Mouse (Mus musculus) left cerebral cortex, adult 18-20 months (tissue): ENCODE data around the gene Rab6b. TPM values are rescaled to one million over a fixed set of nuclear protein-coding genes. Genes with fewer than 3 reads are reported as not detected.
A peak's percentile ranks its signal among the peaks of the same experiment; 100 is the strongest.

Source experiments
- DNase-seq, 2 experiments: peaks; one replicate each; pipeline ENCODE4 v3.0.0; 2021 to 2022; ENCODE audit warnings: low spot score in 2 of 2, mixed read lengths in 1 of 2
- long read RNA-seq, 2 experiments: library from polyadenylated mRNA; stranded (forward); transcript quantifications; one replicate each; pipeline ENCODE4 v2.0.0; 2021
- total RNA-seq, 2 experiments: library from RNA; stranded (reverse); gene quantifications; 2 replicates each; pipeline ENCODE4 v1.2.3; 2021

Gene Rab6b
- total RNA-seq: 100 to 1,000 TPM; 566 to 572 TPM
- long read RNA-seq, experiment 1, full-length matches to known transcripts: 39 of 260 reads
- long read RNA-seq, experiment 1, partial matches to known transcripts: 216 of 260 reads
- long read RNA-seq, experiment 1, other reads (novel, unspliced or antisense): 5 of 260 reads
- long read RNA-seq, experiment 2, full-length matches to known transcripts: 13 of 186 reads
- long read RNA-seq, experiment 2, partial matches to known transcripts: 171 of 186 reads
- long read RNA-seq, experiment 2, other reads (novel, unspliced or antisense): 2 of 186 reads

DNA sequence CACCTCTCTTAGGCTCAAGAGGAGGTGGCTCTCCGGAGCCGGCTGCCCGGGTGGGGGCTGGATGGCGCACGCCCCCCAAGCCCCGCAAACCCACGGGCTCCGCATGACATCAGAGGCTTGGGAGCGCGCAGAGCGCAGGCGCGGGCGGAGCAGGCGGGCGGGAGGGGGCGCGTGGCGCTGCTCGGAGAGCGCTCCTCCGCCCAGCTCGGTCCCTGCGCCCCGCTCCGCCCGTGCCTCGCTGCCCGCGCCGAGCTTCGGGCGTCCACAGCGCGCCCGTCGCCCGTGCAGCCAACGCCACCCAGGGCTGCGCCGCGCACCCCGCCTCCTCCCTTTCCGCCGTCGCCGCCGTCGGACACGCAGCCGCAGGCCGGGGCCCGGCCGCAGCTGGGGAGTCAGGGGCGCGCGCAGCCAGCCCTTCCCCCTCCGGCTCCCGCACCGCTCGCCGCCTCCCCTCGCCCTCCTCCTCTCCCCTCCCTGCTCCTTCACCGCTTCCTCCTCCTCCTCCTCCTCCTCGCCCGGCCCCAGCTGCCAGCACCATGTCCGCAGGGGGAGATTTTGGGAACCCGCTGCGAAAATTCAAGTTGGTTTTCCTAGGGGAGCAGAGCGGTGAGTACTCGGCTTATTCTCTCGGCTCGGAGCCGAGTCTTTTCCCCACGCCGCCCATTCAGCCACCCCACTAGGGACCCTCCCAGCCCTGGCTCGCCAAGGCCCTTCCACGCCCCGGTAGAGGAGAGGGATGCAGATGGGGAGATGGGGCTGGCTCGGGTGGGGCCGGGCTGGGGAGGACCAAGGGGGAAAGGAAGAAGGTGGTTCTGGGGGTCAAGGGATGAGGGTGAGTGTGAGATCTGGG is at the start of gene Rab6b:
Rab6b (plus strand) TSS at position 167 of the 850 bp plus-strand sequence.
- peak; percentile 69 to 79 for DNase-seq

DNA sequence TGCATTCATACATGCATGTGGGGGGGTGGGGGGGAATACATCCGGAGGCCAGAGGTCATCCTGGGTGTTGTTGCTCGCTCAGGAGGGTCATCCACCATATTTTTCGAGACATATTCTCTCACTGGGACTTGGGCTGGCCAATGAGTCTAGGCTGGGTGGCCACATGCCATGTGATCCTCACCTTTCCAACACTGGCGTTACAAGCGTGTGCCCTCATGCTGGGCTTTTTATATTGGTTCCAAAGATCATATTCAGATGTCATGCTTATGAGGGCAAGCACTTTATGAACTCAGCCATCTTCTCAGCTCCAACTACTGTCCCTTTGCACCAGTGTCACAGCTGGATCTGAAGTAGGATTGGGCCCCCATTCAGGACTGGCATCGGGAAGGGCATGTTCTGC is 48.0 kb upstream of the Rab6b start:
- DNase-seq: no peak

DNA sequence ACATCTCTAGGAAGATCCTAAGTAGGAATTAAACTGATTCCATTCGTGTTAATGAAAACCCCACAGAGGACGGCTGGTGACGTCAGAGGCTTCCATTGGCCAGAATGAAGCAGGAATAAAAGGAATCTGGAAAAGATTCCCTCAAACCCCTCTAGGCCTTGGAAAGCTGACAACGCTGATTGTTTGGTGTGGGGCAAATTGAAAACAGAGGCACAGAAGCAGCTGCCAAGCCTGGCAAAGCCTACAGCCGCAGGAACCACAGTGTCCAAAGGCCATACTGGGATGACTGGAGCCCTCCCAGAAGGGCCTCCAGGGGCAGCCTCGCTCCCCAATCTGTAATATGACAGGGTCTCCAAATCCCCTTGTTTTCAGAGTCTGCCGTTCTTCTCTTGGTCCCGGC is 44.7 kb upstream of the Rab6b start:
- no peak for DNase-seq

DNA sequence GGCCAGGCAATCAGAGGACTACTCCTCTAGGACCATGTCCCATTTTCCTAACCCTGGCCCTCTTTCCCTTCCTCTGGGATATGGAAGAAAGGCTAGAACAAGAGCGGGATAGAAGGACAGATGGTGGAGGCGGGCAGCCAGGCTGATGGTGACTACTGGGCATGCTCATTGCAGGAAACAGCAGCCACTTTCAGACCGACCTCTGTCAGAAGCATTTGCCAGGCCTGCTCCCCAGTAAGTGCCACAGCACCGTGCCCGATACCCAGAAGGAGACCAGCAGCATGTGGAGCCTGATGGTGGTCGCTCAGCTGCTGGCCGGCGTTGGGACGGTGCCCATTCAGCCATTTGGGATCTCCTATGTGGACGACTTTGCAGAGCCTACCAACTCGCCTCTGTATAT is 43.9 kb upstream of the Rab6b start:
- no peak for DNase-seq

DNA sequence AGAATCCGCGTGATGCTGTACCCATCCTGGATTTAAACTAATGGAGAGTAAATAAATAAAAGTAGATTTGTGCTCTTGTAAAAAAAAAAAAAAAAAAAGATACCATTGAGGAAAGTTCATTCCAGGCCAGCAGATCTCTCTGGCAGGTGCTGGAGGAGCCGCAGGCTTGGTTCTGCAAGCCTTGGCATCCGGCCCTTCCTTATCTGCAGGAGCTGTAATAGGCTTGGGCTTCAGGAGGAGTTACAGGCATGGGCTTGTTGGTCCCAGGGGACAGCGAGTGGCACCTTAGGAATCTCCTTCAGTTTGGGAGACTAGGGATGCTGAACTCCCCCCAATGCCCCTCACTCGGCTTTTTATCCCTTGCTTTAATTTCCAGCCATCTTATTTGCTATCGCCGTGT is 42.8 kb upstream of the Rab6b start:
- no peak for DNase-seq

DNA sequence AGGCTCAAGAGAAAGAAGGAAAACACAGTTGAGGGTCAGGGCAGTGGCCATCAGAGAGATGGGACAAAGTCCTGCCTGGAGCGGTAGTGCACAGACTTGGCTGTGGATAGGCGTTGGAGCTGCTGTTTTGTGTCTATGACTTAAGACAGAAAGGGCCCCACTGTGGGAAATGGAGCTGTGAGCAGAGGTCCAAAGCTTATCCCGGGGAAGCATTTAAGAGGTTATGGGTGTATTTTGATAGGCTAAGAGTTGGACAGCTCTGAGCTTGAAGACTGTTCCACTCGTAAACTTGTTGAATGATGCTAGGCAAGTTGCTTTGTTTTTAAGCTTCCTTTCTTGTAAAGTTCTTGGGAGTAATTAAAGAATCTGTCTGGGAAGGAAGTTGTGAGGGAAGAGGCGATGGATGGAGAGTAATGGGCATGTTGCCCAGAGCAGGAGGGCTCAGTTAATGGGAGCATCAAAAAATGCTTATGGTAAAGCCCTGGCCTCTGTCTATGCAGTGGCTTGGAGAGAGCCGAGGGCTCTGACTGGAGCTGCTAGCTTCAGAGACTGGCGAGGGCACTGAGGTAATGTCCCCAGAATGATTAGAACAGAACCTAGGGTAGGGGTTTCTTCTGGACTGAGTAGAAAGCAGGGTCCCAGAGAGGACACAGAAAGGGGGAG is 39.9 kb upstream of the Rab6b start:
- DNase-seq: no peak

DNA sequence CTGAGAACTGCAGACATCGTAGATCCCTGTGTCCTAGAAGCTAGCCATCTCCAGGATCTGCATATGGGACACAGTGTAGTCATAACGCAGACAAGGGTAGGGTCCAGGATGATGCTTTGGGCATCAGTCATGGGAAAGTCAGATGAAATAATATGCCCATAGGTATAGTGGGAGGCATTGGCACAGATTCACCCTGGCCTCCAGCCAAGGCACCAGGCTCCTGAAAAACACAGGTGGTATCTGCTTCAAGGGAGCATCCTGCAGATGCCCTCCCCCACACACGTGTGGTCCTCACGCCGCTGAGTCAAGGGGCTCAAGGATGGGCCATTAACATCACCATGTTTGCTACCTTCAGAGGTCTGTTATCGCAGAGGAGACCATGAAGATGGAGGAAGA is 39.4 kb upstream of the Rab6b start:
- no peak for DNase-seq

DNA sequence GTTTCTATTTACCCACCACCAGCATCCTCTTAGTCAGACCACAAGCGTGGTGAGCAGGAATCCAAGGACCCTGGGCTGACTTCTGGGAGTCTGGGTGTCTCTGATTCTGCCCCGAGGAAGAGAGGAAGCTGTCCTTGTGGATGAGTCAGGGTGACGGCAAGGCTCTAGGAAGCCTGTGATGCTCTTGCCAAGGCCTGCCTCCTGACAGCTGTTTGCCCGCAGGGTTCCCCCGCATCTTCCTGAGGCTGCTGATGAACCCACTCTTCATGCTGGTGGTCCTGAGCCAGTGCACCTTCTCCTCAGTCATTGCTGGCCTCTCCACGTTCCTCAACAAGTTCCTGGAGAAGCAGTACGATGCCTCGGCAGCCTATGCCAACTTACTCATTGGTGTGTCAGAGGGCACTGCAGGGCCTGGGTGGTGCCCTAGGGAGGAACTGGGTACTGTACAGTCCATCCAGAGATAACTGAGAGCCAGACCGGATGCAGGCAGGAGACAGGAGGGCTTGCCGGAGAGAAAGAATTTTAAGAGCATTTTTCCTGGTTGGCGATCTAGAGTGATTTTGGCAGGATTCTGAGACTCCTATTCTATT is 38.6 kb upstream of the Rab6b start:
- DNase-seq: no peak

DNA sequence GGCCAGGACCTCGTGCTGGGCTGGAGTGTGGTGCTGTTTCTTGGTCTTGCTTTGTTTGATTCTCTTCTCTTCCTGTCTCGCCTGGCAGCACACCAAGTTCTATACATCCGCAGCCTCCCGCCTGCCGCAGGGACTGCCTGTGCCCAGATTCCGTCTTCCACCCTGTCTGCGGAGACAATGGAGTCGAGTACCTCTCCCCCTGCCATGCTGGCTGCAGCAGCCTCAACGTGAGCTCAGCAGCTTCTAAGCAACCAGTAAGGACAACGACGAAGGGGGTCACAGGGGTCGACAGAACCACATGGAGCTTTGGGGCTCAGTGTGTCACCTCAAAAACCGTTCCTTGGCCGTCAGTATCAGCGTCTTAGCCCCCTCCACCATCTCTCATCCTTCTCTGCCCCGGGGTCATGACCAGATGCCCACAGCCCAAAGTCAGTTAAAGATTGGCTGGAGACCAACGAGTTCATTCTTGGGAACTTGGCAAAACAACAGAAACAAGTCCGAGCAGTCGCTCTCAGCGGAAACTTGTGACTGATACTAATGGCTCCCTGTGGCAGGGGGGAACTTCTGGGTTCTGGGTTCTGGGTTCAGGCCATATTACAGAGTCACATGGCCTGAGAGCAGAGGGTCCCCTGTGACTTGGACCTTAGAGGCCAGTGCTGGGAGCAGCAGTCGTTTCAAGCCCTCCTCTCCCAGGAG is 34.6 kb upstream of the Rab6b start:
- DNase-seq: no peak

DNA sequence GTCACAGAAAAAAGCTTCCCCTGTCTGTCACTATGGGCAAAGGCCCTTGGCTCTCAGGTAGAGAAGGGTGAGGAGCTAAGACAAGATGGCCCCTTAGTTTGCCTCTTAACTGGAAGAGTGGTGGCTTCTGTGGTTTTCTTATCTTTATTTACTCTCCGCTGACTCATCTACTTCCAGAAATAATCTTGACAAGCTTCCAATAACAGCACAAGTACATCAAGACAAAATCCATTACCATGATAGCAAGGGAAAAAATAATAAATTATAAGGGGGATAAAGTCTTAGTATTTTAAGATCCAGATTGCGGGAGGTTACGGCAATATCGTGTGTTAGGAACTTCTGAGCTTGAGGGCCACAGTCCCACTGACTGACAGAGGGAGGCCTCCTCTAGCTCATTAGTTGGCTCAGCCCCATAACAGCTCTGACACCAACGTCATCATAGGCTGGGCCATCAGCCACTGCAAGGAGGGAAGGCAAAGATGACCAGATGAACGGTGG is 33.3 kb upstream of the Rab6b start:
- no peak for DNase-seq

DNA sequence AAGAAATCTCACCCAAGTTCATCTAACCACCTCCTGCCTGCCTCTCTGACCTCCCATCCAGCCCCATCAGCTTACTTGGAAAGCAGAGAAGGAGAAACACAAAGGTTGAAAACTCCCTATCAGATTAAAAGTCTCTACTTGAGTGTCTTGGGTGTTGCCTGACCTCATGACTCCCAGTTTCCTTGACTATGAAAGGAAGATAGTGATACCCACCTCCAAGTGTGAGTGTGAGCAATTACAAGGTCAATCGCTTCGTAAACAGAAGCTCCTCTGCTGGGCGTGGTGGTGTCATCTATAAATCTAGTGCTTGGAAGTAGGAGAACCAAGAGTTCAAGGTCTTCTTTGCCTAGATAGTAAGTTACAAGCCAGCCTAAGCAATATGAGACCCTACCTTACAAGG is 31.4 kb upstream of the Rab6b start:
- DNase-seq: no peak

DNA sequence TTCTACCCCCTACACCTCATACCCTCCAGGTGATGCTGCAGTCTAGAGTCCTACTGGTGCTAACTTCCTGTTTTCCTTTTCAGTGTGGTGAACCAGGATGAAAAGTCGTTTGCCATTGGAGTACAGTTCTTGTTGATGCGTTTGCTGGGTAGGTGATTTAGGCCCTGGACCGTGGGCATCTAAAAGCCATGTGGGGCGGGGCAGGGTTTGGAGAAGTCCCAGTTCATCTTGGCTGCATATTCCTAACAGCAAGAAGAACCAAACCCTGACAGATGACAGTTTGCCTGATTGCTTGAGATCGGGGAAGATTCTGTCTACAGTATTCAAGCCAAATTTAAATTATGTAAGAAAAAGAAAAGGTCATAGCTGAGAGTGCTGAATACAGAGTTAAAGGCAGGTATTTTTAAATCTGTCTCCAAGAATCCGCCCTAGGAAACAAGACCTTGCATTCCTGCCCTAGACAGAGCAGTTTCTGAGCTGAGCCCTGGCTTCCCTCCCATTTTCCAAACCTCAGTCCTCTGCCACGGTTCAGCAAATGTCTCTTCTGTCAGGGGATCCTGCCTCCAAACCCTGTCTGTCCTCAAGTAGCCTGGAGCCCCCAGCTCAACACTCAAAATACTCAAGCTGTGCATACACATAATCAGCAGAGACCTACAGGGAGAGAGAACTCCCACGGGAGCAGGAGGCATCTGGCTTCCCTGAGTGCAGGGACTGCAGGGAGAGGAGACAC is 29.2 kb upstream of the Rab6b start:
- DNase-seq: no peak

DNA sequence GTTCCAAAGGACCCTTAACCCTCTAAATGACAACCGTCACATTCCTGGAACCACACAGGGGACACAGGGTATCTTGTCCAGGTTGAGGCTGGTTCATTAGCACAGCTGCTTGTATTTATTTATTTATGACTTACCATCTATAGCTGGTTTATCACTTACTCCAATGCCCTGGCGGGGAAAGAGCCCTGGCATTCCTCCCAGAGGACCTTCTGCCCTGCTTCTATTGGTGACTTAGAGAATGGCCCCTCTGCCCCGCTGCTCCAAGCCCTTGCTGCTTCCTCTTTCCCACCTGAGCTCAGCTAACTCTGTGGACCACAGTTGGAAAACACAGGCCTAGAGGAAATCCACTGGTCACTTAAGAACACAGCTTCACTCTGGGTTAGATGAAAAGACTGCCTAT is 28.2 kb upstream of the Rab6b start:
- no peak for DNase-seq

DNA sequence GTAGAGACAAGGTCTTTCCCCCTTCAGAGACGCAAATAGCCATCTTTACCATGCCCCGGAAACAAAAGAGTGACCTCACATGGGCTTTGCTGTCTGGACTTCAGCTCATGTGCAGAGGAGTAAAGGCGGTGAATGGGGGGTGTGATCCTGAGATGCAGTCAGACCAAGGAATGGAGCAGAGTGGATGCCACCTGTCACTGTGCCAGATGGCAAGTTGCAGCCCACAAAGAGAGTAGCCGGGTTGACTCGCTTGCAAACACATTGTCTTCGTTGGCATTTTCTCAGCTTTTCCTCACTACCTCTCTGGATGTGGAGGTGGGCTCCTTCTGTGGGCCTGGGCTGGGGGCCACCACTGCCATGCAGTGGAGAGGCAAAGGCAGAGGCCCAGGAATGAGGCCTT is 24.9 kb upstream of the Rab6b start:
- DNase-seq: no peak

DNA sequence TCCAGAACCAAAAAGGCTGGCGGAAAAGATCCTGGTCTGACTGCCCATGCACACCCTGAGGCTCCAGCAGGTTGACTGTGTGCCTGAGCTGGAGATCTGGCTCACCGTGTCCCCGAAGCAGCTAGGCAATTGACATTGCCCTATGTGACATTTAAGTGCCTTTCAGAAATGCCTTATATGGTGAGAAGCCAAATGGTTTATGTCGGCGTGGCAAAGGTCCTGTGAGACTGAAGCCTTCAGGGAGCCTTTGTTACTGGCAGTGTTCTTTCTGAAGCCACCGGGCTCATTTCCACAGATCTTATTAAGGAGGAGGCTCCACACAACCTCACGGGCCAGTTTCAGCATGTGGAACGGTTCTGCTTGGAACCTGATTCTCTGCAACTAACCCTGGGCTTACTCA is 24.3 kb upstream of the Rab6b start:
- no peak for DNase-seq

DNA sequence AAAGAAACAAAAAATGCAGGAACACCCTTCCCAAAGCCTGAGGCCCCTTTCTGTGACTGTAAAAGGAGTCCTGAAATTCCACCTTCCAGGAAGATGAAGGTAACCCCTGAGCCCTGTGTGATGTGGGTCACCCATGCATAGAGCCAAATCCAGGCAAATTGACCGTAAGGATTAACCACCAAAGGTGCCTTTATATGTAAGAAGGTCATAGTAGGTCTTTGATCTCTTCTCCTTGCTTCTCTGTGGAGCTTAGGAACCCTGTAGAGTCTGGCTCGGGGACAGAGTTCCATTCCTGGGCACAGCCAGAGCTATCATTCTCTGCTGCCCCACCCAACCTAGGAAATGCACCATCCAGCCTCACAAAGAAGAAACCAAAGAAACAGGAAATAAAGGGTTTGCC is 22.9 kb upstream of the Rab6b start:
- DNase-seq: no peak

DNA sequence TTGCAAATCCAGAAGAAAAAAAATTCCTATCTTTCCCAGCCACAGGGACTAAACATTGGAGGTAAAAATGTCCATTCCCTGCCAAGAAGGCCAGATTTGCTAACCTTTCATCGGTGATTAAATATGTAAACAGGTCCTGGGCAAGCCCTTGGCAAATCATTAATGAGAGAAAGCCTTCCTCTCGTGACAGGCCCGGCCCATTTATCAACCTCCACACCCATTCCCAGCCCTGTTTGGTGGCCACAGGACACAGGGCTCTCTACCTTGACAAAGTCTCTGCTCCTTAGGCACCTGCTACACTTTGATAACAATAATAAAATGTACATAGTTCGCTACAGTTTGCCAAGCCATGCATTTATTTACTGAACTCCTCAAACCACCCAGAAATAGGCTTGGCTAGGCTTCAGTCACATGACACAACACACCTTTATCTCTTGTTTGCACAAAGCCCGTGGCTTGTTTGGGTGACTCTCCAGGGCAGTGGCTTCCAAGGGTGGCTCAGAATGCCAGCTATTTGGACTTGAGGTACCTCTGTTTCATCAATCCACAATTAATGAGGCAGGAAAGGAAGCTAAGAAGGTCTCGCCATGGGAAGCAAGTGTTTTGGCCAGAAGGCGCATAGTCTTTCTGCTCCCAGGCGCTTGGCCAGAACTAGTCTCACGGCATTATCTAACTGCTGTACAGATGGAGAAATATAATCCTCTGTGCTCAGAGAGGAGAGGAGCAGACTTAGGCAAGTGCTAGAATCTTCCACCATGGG is 21.3 kb upstream of the Rab6b start:
- no peak for DNase-seq

DNA sequence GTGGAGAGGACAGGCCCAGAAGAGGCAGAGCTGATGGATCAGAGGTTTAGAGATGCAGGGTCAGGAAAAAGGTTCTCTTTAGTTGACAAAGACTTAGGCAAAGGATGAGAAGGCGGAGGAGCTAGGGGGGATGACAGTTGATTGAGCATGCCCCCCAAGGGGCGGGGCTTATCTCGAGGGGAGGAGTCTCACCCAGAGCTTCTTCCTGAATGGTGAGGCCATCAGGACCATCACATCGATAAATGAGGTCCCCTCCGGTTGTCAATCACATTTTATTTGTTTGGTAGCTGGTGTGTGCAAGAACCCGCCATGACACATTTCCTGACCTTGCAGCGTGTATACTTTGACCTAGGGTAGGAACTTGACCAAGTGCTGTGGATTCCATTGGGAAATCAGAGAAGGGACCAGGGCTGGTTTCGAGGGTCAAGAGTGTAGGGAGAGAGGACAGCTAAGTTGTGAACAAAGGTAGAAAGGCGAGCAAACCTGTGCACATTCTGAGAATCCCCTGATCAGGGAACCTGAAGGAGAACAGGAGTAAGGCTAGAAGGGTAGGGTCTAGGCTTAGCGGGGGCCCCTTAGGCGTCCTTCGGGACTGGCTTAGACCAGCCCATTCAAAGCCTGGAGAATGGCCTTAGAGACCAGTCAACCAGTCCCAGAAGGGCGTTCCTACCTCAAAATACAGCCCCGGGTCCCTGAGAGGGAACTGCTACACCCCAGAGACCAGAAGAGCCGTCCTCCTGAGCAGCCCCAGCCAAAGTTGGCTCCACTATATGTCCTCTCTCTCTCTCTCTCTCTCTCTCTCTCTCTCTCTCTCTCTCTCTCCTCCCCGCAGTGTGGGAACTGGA is 20.3 kb upstream of the Rab6b start:
- DNase-seq: no peak

DNA sequence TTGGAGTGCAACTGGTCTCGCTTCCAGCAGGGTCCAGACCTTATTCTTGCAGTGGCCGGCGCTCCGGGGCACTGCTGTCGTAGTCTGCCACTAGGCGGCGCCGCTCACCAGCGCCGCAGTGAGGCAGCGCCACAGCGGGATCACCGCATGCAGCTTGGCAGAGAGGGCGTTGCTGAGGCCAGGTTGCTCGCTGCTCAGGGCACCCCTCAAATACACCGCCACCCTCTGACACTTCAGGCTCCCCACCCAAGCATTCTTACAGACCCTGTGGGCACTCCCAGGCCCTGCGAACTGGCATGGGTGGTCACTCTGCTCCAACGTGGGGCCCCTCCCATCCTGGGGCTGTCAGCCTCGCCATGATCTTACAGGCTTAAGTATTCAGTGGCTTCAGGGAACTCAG is 19.3 kb upstream of the Rab6b start:
- peak; percentile 83 to 85 for DNase-seq
